Mouse (Mus musculus) liver, postnatal 0 days (tissue): ENCODE measurements around the gene Cfap299.

Experiments used
- CTCF ChIP-seq: sonication (generic); IDR thresholded peaks from 2 replicates; pipeline ENCODE4 v1.5.1; 2016; ENCODE audit warnings: antibody characterized with exemption, low read depth
- EP300 ChIP-seq: IDR thresholded peaks from 2 replicates; pipeline ENCODE4 v1.6.1; 2016; ENCODE audit warnings: antibody characterized with exemption, low read depth, mild to moderate bottlenecking

DNA sequence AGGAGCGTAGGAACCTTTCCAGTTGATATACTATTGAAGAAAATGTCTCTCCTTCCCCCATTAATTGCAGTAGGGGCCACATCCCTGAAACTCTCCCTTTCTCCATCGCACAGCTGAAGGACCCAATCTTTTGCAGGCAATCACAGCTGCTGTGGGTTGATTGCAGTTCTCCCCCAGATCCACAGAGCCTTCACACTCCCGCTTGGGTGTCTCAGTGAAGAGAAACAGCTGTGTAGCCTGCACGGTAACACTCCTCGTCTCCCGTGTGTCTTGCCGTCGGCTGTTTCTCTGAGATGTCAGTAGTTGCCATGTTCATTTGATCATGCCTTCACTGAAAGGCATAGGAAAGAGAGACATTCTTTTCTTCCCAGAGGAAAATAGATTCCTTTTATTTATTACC, 148.2 kb downstream of the Cfap299 start:
- TF ChIP-seq EP300, result no peak
- TF ChIP-seq CTCF, result no peak
